Mouse (Mus musculus) hindbrain, embryonic 10.5 days (tissue): ENCODE results near the gene Vps52. TPM values are rescaled to one million over a fixed set of nuclear protein-coding genes. Genes with fewer than 3 reads are reported as not detected.

Experiments used
- DNase-seq: peaks from one replicate; pipeline ENCODE4 v3.0.0-alpha.2; 2017; ENCODE audit warnings: low spot score
- H3K27ac ChIP-seq: fragments of 300-500 bp; sonication (generic); 2 replicates; pipeline ENCODE4 v1.5.1; 2016; ENCODE audit warnings: mild to moderate bottlenecking, moderate library complexity
- H3K27me3 ChIP-seq: fragments of 300-500 bp; sonication (generic); 2 replicates; pipeline ENCODE4 v1.6.1; 2016; ENCODE audit warnings: mild to moderate bottlenecking; ENCODE audit not compliant: poor library complexity, insufficient read depth, severe bottlenecking
- H3K36me3 ChIP-seq: fragments of 300-500 bp; sonication (generic); 2 replicates; pipeline ENCODE4 v1.6.1; 2016; ENCODE audit warnings: mild to moderate bottlenecking, moderate library complexity
- H3K4me1 ChIP-seq: fragments of 300-500 bp; sonication (generic); replicated peaks from 2 replicates; pipeline ENCODE4 v1.6.1; 2016; ENCODE audit warnings: mild to moderate bottlenecking
- H3K4me3 ChIP-seq: fragments of 300-500 bp; sonication (generic); 2 replicates; pipeline ENCODE4 v1.5.1; 2016; ENCODE audit warnings: mild to moderate bottlenecking, moderate library complexity
- H3K9me3 ChIP-seq: fragments of 300-500 bp; sonication (generic); 2 replicates; pipeline ENCODE4 v1.6.1; 2016; ENCODE audit warnings: mild to moderate bottlenecking, moderate library complexity
- whole genome bisulfite sequencing: fragments of 180-500 bp; shearing (Covaris S2); methylation state at CpG from one replicate; pipeline ENCODE4 v1.1.7; 2016; 5-methylcytosine and 5-hydroxymethylcytosine counted together
- polyA plus RNA-seq: library from polyadenylated mRNA; unstranded; fragments of >200 nt; fragmentation: Nextera tagmentation; extraction: Ambion mirVana; gene quantifications from 2 replicates; pipeline ENCODE4 v1.2.1, GENCODE M21; 2016

Vps52 gene
- polyA plus RNA-seq, 1 experiment from 2014 or later = 63.9 TPM

DNA sequence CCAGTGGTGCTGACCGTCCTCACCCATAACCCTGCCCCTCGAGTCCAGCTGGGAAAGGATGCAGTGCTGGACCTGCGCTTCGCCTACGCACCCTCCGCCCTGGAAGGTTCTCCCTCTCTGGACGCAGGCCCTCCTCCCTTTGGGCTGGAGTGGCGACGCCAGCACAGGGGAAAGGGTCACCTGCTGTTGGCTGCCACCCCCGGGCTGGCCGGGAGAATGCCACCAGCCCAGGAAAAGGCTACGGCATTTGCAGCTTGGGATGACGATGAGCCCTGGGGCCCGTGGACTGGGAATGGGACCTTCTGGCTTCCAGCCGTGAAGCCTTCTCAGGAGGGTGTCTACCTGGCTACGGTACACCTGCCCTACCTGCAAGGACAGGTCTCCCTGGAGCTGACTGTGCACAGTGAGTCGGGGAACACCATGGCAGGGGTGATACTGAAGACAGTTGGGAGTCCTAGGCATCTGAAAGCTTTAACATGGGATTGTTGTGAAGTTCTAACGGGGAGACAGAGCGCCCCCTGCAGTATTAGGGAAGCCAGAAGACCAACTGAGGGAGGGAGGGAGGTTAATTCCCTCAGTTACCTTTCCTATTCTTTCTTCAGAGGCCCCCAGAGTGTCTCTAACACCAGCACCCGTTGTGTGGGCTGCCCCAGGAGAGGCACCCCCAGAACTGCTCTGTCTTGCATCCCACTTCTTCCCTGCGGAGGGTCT is 30.1 kb upstream of the Vps52 start:
- whole genome bisulfite sequencing = 82% methylated on average over 21 of the region's 21 CpGs
- Histone ChIP-seq H3K9me3 (no peaks in the 10 kb centered on the region), H3K27ac (no peak overlapping the region), H3K27me3 (no peaks in the 10 kb centered on the region), H3K4me1 (peaks cover 34% of the 10 kb centered on the region), H3K4me3 (no peak overlapping the region), H3K36me3 (peaks cover 31% of the 10 kb centered on the region)
- no peak for DNase-seq

GRCm38 (mm10) chr17:33926207-33926932 is 29.2 kb upstream of the Vps52 start:
- peak; percentile 42 for DNase-seq
- H3K4me3 ChIP-seq = no peak overlapping the region
- H3K4me1 ChIP-seq = peaks cover 37% of the 10 kb centered on the region
- no peaks in the 10 kb centered on the region for H3K9me3 ChIP-seq
- peaks cover 31% of the 10 kb centered on the region for H3K36me3 ChIP-seq
- WGBS = 77% methylated on average over 17 of the region's 17 CpGs
- H3K27me3 ChIP-seq = peaks cover 4% of the 10 kb centered on the region; the same call in 1 of the 2 replicates
- H3K27ac ChIP-seq = no peak overlapping the region

GRCm38 (mm10) chr17:33928251-33928947 is 27.2 kb upstream of the Vps52 start:
- H3K4me3 ChIP-seq = peak overlapping the region; percentile 87
- peaks cover 5% of the 10 kb centered on the region; the same call in 1 of the 2 replicates for H3K27me3 ChIP-seq
- H3K36me3 ChIP-seq = peaks cover 47% of the 10 kb centered on the region
- no peaks in the 10 kb centered on the region for H3K9me3 ChIP-seq
- H3K27ac ChIP-seq = peak overlapping the region; percentile 95
- whole genome bisulfite sequencing = 64% methylated on average over 21 of the region's 21 CpGs
- peaks cover 45% of the 10 kb centered on the region for H3K4me1 ChIP-seq
- DNase-seq = no peak

DNA sequence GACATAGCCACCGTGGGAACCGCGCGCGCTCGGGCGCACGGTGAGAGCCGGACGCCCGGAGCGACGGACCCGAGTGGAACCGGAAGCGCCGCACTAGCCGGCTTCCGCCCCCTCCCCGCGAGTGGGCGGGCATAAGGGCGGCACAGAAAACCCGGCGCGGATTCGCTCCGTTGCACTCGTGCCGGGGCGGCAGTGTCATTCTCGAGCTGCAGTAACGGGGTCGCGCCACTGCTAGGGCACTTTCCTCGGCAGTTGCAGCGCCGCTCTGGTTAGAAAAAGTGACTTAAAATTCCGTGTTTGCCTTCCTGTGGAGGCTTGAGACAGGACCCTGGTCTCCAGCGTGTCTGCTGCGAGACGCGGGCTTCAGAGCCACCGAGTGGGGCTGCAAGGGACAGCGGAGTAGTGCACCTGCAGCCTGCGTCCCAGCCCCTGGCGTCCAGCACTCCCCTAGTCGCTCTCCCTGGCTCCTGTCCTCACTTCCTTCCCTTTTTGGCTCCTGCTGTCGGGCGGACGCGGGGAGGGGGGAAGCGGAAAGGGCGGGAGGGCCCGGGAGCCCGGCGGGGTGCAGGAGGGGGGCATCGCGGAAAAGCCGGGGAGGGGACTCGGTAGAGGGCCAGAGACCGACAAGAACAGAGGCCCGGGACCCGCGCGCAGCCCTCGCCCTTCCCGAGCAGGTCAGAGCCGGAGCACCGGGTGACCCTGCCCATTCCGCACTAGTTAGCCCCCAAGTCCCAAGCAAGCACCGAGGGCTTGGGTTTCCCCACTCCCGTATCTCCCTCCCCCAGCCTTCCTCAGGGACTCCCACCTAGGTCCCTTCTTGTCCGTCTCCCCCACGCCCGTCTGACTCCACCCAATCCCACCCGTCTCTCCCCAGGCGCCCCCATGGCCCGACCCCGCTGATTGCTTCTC is 26.0 kb upstream of the Vps52 start, which contains the start of gene Rgl2:
Gene Rgl2 (plus strand): TSS at position 173 of the 909 bp plus-strand sequence.
- no peaks in the 10 kb centered on the region for H3K9me3 ChIP-seq
- H3K4me1 ChIP-seq = peaks cover 43% of the 10 kb centered on the region
- H3K27ac ChIP-seq = peak within 1 kb of the TSS; percentile 95
- peaks cover 5% of the 10 kb centered on the region; the same call in 1 of the 2 replicates for H3K27me3 ChIP-seq
- peak within 1 kb of the TSS; percentile 87 for H3K4me3 ChIP-seq
- peak; percentile 95 for DNase-seq
- H3K36me3 ChIP-seq = peaks cover 59% of the 10 kb centered on the region
- WGBS = under 1% methylated on average over 80 of the region's 80 CpGs

- H3K27me3 ChIP-seq = peaks cover 5% of the 10 kb centered on the region; the same call in 1 of the 2 replicates
- H3K27ac ChIP-seq = peak overlapping the region; percentile 95
- H3K36me3 ChIP-seq = peaks cover 60% of the 10 kb centered on the region
- under 1% methylated on average over 45 of the region's 45 CpGs for WGBS
- no peaks in the 10 kb centered on the region for H3K9me3 ChIP-seq
- H3K4me1 ChIP-seq = peaks cover 43% of the 10 kb centered on the region
- DNase-seq = peak; percentile 50
- peak overlapping the region; percentile 87 for H3K4me3 ChIP-seq
Measured at GRCm38 (mm10) chr17:33930280-33931158, 25.1 kb upstream of the Vps52 start.

- H3K27ac ChIP-seq = peak overlapping the region; percentile 95
- no peak for DNase-seq
- peaks cover 60% of the 10 kb centered on the region for H3K36me3 ChIP-seq
- peak overlapping the region; percentile 87 for H3K4me3 ChIP-seq
- peaks cover 5% of the 10 kb centered on the region; the same call in 1 of the 2 replicates for H3K27me3 ChIP-seq
- 36% methylated on average over 18 of the region's 18 CpGs for WGBS
- H3K9me3 ChIP-seq = no peaks in the 10 kb centered on the region
- peaks cover 43% of the 10 kb centered on the region for H3K4me1 ChIP-seq
Measured at GRCm38 (mm10) chr17:33931159-33931866, 24.3 kb upstream of the Vps52 start.

- 89% methylated on average over 11 of the region's 11 CpGs for WGBS
- Histone ChIP-seq H3K36me3 (peaks cover 60% of the 10 kb centered on the region), H3K4me3 (peak overlapping the region; percentile 87; the same call in 1 of the 2 replicates), H3K9me3 (no peaks in the 10 kb centered on the region), H3K27me3 (peaks cover 5% of the 10 kb centered on the region; the same call in 1 of the 2 replicates), H3K27ac (no peak overlapping the region), H3K4me1 (peaks cover 43% of the 10 kb centered on the region)
- no peak for DNase-seq
Measured at GRCm38 (mm10) chr17:33931947-33932346, 23.7 kb upstream of the Vps52 start.

DNA sequence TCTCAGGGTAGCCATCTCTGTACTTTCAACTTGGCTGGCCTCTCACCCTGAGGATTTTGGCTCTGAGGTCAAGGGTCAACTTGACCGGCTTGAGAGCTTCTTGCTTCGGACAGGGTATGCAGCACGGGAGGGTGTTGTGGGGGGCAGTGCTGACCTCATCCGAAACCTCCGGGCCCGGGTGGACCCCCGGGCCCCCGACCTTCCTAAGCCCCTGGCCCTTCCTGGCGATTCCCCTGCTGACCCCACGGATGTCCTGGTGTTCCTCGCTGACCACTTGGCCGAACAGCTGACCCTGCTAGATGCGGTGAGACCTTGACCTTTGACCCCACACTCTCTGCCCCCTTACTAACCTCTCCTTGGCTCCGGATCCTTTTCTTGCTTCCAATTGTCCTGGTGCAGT is 23.2 kb upstream of the Vps52 start:
- WGBS = 82% methylated on average over 14 of the region's 14 CpGs
- Histone ChIP-seq H3K4me1 (peaks cover 43% of the 10 kb centered on the region), H3K27ac (no peak overlapping the region), H3K9me3 (no peaks in the 10 kb centered on the region), H3K36me3 (peaks cover 61% of the 10 kb centered on the region), H3K27me3 (peaks cover 5% of the 10 kb centered on the region; the same call in 1 of the 2 replicates), H3K4me3 (peak overlapping the region; percentile 18; the same call in 1 of the 2 replicates)
- DNase-seq = no peak

DNA sequence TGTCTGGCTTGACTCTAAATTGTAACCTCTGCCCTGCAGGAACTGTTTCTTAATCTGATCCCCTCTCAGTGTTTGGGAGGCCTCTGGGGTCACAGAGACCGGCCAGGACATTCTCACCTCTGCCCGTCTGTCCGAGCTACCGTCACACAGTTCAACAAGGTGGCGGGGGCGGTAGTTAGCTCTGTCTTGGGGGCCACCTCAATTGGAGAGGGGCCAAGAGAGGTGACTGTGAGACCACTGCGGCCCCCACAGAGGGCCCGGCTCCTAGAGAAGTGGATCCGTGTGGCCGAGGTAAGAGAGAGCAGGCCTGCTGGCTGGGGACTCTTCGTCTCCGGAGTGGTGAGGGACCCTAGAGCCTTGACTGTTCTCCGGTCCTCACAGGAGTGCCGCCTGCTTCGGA is 22.6 kb upstream of the Vps52 start:
- Histone ChIP-seq H3K4me1 (peaks cover 38% of the 10 kb centered on the region), H3K36me3 (peaks cover 60% of the 10 kb centered on the region), H3K27me3 (peaks cover 5% of the 10 kb centered on the region; the same call in 1 of the 2 replicates), H3K4me3 (peak overlapping the region; percentile 18), H3K27ac (no peak overlapping the region), H3K9me3 (no peaks in the 10 kb centered on the region)
- WGBS = 90% methylated on average over 15 of the region's 15 CpGs
- DNase-seq = no peak

DNA sequence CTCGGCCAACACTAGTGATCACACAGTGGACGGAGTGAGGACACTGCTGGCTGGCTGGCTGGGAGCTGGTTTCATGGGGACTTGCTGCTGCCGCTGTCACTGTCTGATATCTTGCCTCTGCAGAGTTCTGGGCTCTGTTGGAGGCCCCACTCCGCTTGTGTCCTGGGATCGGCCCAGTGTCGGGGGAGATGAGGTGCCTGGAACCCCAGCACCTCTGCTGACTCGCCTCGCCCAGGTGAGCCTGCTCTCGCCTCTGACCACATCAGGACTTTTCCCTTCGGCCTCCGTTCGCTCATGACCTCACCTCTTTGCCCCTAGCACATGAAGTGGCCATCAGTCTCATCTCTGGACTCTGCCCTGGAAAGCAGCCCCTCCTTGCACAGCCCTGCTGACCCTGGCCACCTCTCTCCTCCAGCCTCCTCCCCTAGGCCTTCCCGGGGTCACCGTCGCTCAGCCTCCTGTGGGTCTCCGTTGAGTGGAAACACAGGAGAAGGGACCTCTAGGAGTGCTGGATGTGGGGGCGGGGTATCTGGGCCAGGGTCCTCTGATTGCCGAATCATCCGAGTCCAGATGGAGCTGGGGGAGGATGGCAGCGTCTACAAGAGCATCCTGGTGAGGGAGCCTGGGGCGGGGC is 20.1 kb upstream of the Vps52 start:
- H3K27me3 ChIP-seq = peaks cover 5% of the 10 kb centered on the region; the same call in 1 of the 2 replicates
- no peak overlapping the region for H3K4me3 ChIP-seq
- peaks cover 30% of the 10 kb centered on the region for H3K4me1 ChIP-seq
- no peak for DNase-seq
- peaks cover 73% of the 10 kb centered on the region for H3K36me3 ChIP-seq
- no peaks in the 10 kb centered on the region for H3K9me3 ChIP-seq
- 87% methylated on average over 21 of the region's 21 CpGs for WGBS
- no peak overlapping the region for H3K27ac ChIP-seq
